Mouse (Mus musculus) inflammation-experienced regulatory T-cells, adult 6 months (primary cell): ENCODE measurements around the gene Txlna. TPM values are rescaled to one million over a fixed set of nuclear protein-coding genes. Genes with fewer than 3 reads are reported as not detected.
A peak's percentile ranks its signal among the peaks of the same experiment; 100 is the strongest.

ENCODE experiments used
- ATAC-seq: one replicate; pipeline ENCODE4 v1.8.0; 2017
- polyA plus RNA-seq, 3 experiments: library from polyadenylated mRNA; unstranded; fragments of 100-300 nt; shearing (Covaris generic); gene quantifications; one replicate each; pipeline ENCODE4 v1.2.1; 2017

Gene Txlna
- polyA plus RNA-seq, 3 experiments from 2014 or later, result 17.1 to 26.8 (median 21.4) TPM

DNA sequence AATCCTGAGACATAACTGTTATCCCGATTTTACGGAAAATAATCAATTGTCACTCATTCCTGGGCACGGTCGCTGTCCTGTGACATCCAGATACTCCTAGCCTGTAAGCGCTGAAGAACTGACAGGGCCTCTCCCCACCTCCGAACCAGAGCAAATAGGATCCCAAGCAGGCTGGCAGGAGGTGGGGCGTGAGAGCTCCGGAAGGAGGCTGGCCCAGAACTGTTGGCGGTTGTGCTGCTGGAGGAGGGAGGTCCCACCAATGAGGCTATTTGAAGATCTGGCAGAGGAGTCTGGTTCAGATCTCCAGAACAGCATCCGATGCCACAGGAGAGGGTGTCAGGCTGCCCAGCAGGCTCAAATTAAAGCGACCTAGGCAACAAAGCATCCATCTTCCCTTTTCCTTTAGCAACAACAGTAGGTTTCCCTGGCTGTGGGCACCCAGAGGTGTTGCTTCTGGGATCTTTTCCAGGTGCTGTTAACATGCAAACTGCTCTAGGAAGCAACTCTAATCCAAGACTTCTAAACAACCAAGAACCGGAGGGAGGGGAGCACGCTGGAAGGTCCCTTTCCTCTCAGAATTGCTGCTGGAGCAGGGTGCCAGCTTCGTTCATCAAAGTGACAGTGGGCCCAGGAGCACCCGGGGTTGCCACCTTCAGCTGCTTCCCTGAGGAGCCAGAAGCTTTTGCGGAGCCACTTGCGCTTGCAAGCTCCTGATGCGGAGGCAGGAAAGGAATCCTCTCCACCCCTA lies 16.4 kb downstream of the Txlna start:
- peak; percentile 96 for ATAC-seq

GRCm38 (mm10) chr4:129623681-129624091 lies 17.2 kb downstream of the Txlna start, which contains the start of gene Ccdc28b:
TSS of gene Ccdc28b (minus strand) at chr4:129623947.
- ATAC-seq, result no peak

- ATAC-seq, result no peak
Measured at GRCm38 (mm10) chr4:129622803-129623535, 17.9 kb downstream of the Txlna start.

DNA sequence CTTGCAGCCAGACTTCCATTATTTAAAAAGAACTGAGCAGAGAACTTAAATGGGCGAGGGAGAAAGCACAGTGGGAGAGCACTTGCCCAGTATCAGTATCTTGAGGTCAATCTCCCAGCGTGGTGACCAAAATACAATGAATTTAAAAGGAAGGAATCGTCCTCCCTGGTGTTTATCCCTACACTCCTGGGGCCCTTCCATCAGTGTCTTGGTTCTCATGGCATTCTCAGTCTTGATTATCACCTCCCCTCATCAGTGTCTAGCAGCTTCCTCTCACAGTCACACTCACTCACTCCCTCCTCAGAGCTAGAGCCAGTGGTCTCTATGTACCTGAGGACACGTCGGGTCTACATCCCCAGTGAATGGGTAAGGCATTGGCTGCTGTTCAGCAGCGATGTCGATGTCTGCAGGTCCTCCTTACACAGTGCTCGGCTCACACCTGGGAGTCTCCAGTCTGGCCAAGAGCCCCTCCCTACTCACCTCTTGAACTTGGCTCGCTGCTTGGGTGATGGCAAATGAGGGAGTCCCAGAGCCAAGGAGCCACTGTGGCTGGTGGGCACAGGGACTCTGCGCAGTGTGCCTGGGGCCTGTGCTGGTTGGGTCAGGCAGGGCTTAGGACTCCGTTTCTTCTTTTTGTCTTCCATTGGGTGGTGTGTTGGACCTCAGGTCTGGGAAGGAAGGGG lies 18.6 kb downstream of the Txlna start:
- ATAC-seq, result no peak

- ATAC-seq, result no peak
Measured at GRCm38 (mm10) chr4:129621283-129621841, 19.5 kb downstream of the Txlna start.

DNA sequence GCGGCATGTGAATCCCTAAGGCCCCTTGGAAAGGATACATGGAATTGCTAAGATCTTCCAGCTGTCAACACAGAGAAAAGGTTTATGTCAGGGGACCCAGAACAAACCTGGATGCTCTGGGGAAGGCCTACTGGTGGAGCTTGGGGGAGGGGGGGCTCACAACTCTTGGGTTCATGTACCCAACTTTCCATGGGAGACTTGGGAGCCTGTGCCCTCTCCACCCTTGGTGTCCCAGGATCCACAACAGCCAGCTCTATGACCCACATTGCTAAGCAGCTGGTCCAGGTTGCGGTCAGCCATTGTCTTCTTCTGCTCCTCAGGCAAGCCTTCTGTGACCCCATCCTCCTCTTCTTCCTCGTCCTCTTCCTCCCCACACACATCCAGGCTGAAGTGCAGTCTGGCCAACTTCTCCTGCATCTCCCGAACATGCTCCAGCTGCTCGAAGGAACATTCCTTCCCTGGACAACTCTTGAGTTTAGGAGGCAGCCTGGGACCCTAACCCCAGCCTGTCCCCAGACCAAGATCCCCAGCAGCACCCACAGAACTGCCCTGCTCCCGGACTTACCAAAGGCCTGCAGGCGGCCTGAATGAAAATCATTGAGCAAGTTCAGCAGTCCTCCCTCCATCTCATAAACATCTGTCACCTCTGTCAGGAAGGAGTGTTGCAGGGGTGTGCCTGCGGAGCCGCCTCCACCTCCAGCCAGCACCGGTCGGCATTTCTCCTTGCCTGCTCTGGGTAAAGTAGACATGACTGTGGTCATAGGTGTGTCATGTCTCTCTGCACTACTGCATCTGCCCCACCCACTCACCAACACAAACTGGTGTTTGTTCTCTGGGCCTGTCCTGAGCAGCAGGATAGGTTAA lies 20.2 kb downstream of the Txlna start:
- no peak for ATAC-seq

GRCm38 (mm10) chr4:129618786-129619691 lies 21.8 kb downstream of the Txlna start, which contains the start of gene Iqcc:
TSS of gene Iqcc (minus strand) at chr4:129619099.
- peak; percentile 86 for ATAC-seq

- no peak for ATAC-seq
Measured at GRCm38 (mm10) chr4:129618031-129618430, 22.8 kb downstream of the Txlna start.

GRCm38 (mm10) chr4:129617121-129617641 lies 23.7 kb downstream of the Txlna start:
- ATAC-seq, result no peak

- ATAC-seq, result no peak
Measured at GRCm38 (mm10) chr4:129616631-129617030, 24.2 kb downstream of the Txlna start.

DNA sequence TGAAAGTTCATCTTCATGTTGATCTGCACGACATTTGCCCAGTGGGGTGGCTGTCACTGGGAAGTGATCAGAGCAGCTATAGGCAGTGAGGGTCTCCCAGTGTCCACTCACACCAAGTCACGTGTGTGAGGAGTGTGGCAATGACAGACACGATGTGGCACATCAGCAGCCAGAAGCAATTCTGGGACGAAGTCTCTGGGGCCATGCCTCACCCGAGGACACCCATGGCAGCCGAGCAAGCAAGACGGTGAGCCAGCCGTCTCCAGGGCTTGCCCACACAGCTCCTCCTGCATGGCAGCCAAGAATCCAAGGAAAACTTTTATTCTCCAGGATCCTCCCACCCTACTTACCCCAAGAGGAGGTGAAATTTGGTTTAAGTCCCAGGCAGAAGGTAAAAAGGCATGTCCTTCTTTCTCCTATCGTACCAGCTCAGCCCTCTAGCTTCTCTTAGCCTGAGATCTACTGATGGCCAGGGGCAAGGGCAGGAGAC lies 25.0 kb downstream of the Txlna start:
- no peak for ATAC-seq

DNA sequence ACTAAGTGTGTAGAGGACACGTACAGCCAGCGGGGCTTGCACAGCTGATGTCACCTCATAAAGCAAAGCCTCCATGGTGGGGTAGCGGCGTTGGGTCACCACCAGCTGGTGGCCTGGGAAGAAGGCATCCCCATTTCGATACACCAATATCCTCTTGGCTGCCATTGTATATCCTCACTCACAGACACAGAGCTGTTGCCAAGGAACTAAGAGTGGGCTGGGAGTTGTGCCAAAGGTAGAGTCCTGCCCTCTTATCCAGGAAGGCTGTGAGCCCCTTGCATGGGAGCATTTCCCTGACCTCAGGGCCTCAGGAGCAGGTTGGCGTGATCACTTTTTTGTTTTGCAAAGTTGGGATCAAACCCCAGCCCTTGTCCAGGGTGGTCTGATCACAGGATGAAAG lies 26.8 kb downstream of the Txlna start, which contains the start of gene Dcdc2b:
Dcdc2b (minus strand) TSS at position 165 of the 400 bp plus-strand sequence.
- ATAC-seq, result no peak

GRCm38 (mm10) chr4:129610472-129610871 lies 30.4 kb downstream of the Txlna start:
- ATAC-seq, result no peak

GRCm38 (mm10) chr4:129610026-129610425 lies 30.8 kb downstream of the Txlna start:
- ATAC-seq, result peak; percentile 51

DNA sequence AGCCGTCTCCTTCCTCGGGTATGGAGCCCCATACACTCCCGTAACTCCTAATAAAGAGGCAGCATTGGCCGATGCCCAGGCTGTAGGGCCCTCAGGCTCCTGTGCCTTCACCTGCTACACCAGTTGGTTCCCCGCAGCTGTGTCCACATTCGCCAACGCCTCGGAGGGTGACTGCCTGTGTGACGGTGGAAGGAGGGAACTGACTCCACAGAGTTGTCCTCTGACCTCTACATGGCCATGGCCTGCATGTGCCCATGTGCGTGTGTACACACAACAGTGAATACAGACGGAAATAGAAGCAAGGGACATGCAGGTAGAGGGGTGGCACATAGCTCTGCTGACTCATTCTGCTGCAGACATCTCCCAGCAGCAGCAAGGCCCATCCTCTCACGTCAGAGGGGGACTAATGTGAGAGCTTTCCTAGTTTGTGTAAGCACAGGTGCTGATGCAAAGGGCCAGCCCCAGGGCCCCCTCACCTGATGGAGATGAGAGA lies 31.7 kb downstream of the Txlna start:
- ATAC-seq, result no peak

DNA sequence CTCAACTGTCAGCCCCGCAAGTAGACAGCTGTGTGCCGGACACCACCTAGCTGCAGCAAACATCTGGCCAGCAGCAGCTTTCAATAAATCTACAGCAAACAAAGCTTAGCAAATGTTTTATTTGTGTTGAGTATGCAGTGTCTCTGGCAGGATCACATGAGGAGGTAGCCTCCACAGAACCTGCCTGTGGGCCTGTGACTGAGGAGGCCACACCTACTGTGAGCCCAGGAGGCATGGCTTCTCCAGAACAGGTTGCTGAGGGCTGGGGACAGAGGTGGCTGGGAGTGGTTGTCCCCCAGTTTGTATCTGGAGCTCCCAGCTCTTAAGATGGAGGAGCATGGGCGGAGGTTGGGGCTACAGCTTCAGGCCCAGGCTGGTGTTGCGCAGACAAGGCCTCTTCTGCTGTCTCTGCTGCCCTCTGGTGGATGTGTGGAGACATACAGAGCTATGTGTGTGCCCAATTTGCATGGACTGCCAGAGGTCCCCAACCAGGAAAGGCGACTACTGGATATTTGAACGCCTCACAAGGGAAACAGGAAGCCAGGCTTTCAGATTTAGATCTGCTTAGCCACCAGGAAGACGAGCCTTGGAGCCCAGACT lies 32.3 kb downstream of the Txlna start:
- ATAC-seq, result peak; percentile 92

- peak; percentile 99 for ATAC-seq
Measured at GRCm38 (mm10) chr4:129600233-129601158, 40.4 kb downstream of the Txlna start, which contains the start of the genes Eif3i and Tmem234. TSS of gene Eif3i (minus strand) at chr4:129600648. TSS of gene Tmem234 (plus strand) at chr4:129600668.

- no peak for ATAC-seq
Measured at GRCm38 (mm10) chr4:129588865-129589264, 52.0 kb downstream of the Txlna start.
